Mouse (Mus musculus): ENCODE results near the gene Cym.
A peak's percentile ranks its signal among the peaks of the same experiment; 100 is the strongest.

Cym gene

GRCm38 (mm10) chr3:107221608-107222007 lies at the start of gene Cym:
Cym (minus strand) TSS chr3:107221732.
- DNase-seq: no peak

- DNase-seq: no peak
Measured at GRCm38 (mm10) chr3:107266814-107267345, 45.3 kb upstream of the Cym start.

GRCm38 (mm10) chr3:107261851-107262165 lies 40.3 kb upstream of the Cym start:
- no peak for DNase-seq

GRCm38 (mm10) chr3:107260956-107261850 lies 39.7 kb upstream of the Cym start:
- no peak for DNase-seq

- no peak for DNase-seq
Measured at GRCm38 (mm10) chr3:107257924-107258323, 36.4 kb upstream of the Cym start.

- DNase-seq: no peak
Measured at GRCm38 (mm10) chr3:107256724-107257123, 35.2 kb upstream of the Cym start.

GRCm38 (mm10) chr3:107255992-107256391 lies 34.5 kb upstream of the Cym start:
- DNase-seq: no peak

GRCm38 (mm10) chr3:107253925-107254324 lies 32.4 kb upstream of the Cym start:
- DNase-seq: no peak

- no peak for DNase-seq
Measured at GRCm38 (mm10) chr3:107252035-107252434, 30.5 kb upstream of the Cym start.

GRCm38 (mm10) chr3:107250320-107250719 lies 28.8 kb upstream of the Cym start:
- DNase-seq: no peak

- no peak for DNase-seq
Measured at GRCm38 (mm10) chr3:107249042-107249441, 27.5 kb upstream of the Cym start.

GRCm38 (mm10) chr3:107246876-107247275 lies 25.3 kb upstream of the Cym start:
- DNase-seq: no peak

- DNase-seq: peak in 1 of 2 experiments; percentile 23
Measured at GRCm38 (mm10) chr3:107241389-107242094, 20.0 kb upstream of the Cym start.

- no peak for DNase-seq
Measured at GRCm38 (mm10) chr3:107239607-107240006, 18.1 kb upstream of the Cym start, which contains the start of gene Prok1. Prok1 (minus strand) TSS chr3:107239707.

- DNase-seq: no peak
Measured at GRCm38 (mm10) chr3:107238471-107238980, 17.0 kb upstream of the Cym start.

GRCm38 (mm10) chr3:107238051-107238450 lies 16.5 kb upstream of the Cym start:
- no peak for DNase-seq

- no peak for DNase-seq
Measured at GRCm38 (mm10) chr3:107233945-107234344, 12.4 kb upstream of the Cym start.

GRCm38 (mm10) chr3:107233351-107233813 lies 11.8 kb upstream of the Cym start:
- peak; percentile 88 to 91 for DNase-seq

- no peak for DNase-seq
Measured at GRCm38 (mm10) chr3:107231202-107231601, 9.7 kb upstream of the Cym start.

- no peak for DNase-seq
Measured at GRCm38 (mm10) chr3:107230527-107230926, 9.0 kb upstream of the Cym start, which contains the start of gene A630076J17Rik. A630076J17Rik (plus strand) TSS chr3:107230614.

GRCm38 (mm10) chr3:107229822-107230221 lies 8.3 kb upstream of the Cym start:
- no peak for DNase-seq

GRCm38 (mm10) chr3:107229221-107229620 lies 7.7 kb upstream of the Cym start:
- DNase-seq: no peak

GRCm38 (mm10) chr3:107225820-107226219 lies 4.3 kb upstream of the Cym start:
- no peak for DNase-seq
